Mouse (Mus musculus) thymus, adult 2 months (tissue): ENCODE measurements around the gene Sdr42e1.

Source experiments
- CTCF ChIP-seq: fragments of 200-500 bp; IDR thresholded peaks from 2 replicates; pipeline ENCODE4 v1.5.1; 2012; ENCODE audit warnings: mild to moderate bottlenecking, control low read depth, low read length, moderate library complexity, borderline replicate concordance; ENCODE audit not compliant: control insufficient read depth, poor library complexity, insufficient read depth; ENCODE audit errors: extremely low read depth
- POLR2A ChIP-seq: fragments of 200-500 bp; IDR thresholded peaks from 2 replicates; pipeline ENCODE4 v1.6.1; 2012; ENCODE audit warnings: mild to moderate bottlenecking, low read length, control low read depth, moderate library complexity; ENCODE audit not compliant: control insufficient read depth, poor library complexity, insufficient read depth; ENCODE audit errors: extremely low read depth

- no peak for TF ChIP-seq CTCF
- TF ChIP-seq POLR2A, result no peak
These were observed 46.4 kb downstream of the Sdr42e1 start for GRCm38 (mm10) chr8:117627096-117627495.
